Mouse (Mus musculus): ENCODE measurements at regions not wholly inside any gene's neighbourhood (a gene's known extent, or its start where the extent isn't known, plus 50 kb on each side); places are given as distances from the start of the nearest gene placed in this dataset.

DNA sequence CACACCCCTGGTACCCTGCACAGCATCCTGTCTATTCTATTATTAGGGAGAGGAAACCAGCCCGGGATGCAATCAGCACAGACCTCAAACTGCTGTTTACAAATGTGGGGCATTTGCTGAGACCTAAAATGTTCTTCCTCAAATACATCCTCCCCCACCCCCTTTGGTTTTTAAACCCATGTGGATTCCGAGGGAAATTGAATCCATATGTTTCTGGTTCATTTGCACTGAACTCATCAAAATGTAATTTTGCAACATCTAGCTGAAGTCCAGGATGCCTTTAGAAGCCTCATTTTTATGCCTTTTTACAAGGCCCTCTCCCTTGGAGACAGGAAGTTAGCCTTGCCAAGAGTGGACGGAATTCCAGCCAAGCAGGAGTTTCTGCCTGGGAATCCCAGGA, 517.6 kb downstream of the Zfp536 start:
- TF ChIP-seq CTCF (IDR thresholded peaks at IDR 0.05; ENCODE audit: control insufficient read depth, insufficient read depth, insufficient read length) = no peak
- no peak for TF ChIP-seq MAX (IDR thresholded peaks at IDR 0.05)
- TF ChIP-seq USF1 (IDR thresholded peaks at IDR 0.05; ENCODE audit: low read depth) = no peak
